Mouse (Mus musculus): ENCODE measurements around the gene Zfp536. TPM values are rescaled to one million over a fixed set of nuclear protein-coding genes. Genes with fewer than 3 reads are reported as not detected.

The Zfp536 gene
- polyA plus RNA-seq, 1 experiment from 2014 or later, result 14.9 TPM

GRCm38 (mm10) chr7:37498881-37499280 lies 274.6 kb downstream of the Zfp536 start:
- H3K27ac ChIP-seq (ENCODE audit: low read length), result no peak overlapping the region
- H3K27me3 ChIP-seq (ENCODE audit: control insufficient read depth, insufficient read depth, low read length), result no peaks in the 10 kb centered on the region
- H3K4me3 ChIP-seq (replicated peaks; ENCODE audit: low read length), result no peak overlapping the region
- no peaks in the 10 kb centered on the region for H3K9me3 ChIP-seq (replicated peaks; ENCODE audit: control insufficient read depth, low read length)
- H3K4me2 ChIP-seq (ENCODE audit: low read depth, low read length), result no peak overlapping the region
- H3K36me3 ChIP-seq (ENCODE audit: control insufficient read depth, insufficient read depth, low read length), result no peaks in the 10 kb centered on the region
- ATAC-seq (ENCODE audit: insufficient read depth, low FRiP score), result no peak
- no peak overlapping the region for H3K9ac ChIP-seq (ENCODE audit: low read length)
- 70% methylated on average over 5 of the region's 5 CpGs for WGBS
- H3K4me1 ChIP-seq (ENCODE audit: control insufficient read depth, insufficient read depth, low read length), result no peaks in the 10 kb centered on the region

GRCm38 (mm10) chr7:37496491-37496890 lies 276.9 kb downstream of the Zfp536 start:
- Histone ChIP-seq H3K27ac (ENCODE audit: low read length) (peak overlapping the region; percentile 67), H3K4me3 (replicated peaks; ENCODE audit: low read length) (no peak overlapping the region), H3K4me2 (ENCODE audit: low read depth, low read length) (no peak overlapping the region), H3K36me3 (ENCODE audit: control insufficient read depth, insufficient read depth, low read length) (no peaks in the 10 kb centered on the region), H3K9me3 (replicated peaks; ENCODE audit: control insufficient read depth, low read length) (no peaks in the 10 kb centered on the region), H3K9ac (ENCODE audit: low read length) (no peak overlapping the region), H3K27me3 (ENCODE audit: control insufficient read depth, insufficient read depth, low read length) (no peaks in the 10 kb centered on the region), H3K4me1 (ENCODE audit: control insufficient read depth, insufficient read depth, low read length) (no peaks in the 10 kb centered on the region)
- ATAC-seq (ENCODE audit: insufficient read depth, low FRiP score), result peak; percentile 83
- 42% methylated on average over 9 of the region's 9 CpGs for WGBS

- ATAC-seq (ENCODE audit: insufficient read depth, low FRiP score), result no peak
- H3K4me1 ChIP-seq (ENCODE audit: control insufficient read depth, insufficient read depth, low read length), result no peaks in the 10 kb centered on the region
- H3K27me3 ChIP-seq (ENCODE audit: control insufficient read depth, insufficient read depth, low read length), result no peaks in the 10 kb centered on the region
- no peak overlapping the region for H3K27ac ChIP-seq (ENCODE audit: low read length)
- H3K36me3 ChIP-seq (ENCODE audit: control insufficient read depth, insufficient read depth, low read length), result no peaks in the 10 kb centered on the region
- H3K4me3 ChIP-seq (replicated peaks; ENCODE audit: low read length), result no peak overlapping the region
- WGBS, result 65% methylated on average over 5 of the region's 5 CpGs
- no peaks in the 10 kb centered on the region for H3K9me3 ChIP-seq (replicated peaks; ENCODE audit: control insufficient read depth, low read length)
- no peak overlapping the region for H3K4me2 ChIP-seq (ENCODE audit: low read depth, low read length)
- no peak overlapping the region for H3K9ac ChIP-seq (ENCODE audit: low read length)
Observed at GRCm38 (mm10) chr7:37490312-37490711, 283.1 kb downstream of the Zfp536 start.

- ATAC-seq (ENCODE audit: insufficient read depth, low FRiP score), result no peak
- H3K27ac ChIP-seq (ENCODE audit: low read length), result no peak overlapping the region
- H3K36me3 ChIP-seq (ENCODE audit: control insufficient read depth, insufficient read depth, low read length), result no peaks in the 10 kb centered on the region
- WGBS, result 42% methylated on average over 3 of the region's 3 CpGs
- H3K27me3 ChIP-seq (ENCODE audit: control insufficient read depth, insufficient read depth, low read length), result no peaks in the 10 kb centered on the region
- H3K9ac ChIP-seq (ENCODE audit: low read length), result no peak overlapping the region
- H3K4me3 ChIP-seq (replicated peaks; ENCODE audit: low read length), result no peak overlapping the region
- H3K4me1 ChIP-seq (ENCODE audit: control insufficient read depth, insufficient read depth, low read length), result no peaks in the 10 kb centered on the region
- no peaks in the 10 kb centered on the region for H3K9me3 ChIP-seq (replicated peaks; ENCODE audit: control insufficient read depth, low read length)
- H3K4me2 ChIP-seq (ENCODE audit: low read depth, low read length), result no peak overlapping the region
Observed at GRCm38 (mm10) chr7:37484946-37485345, 288.5 kb downstream of the Zfp536 start.

GRCm38 (mm10) chr7:37482564-37482963 lies 290.9 kb downstream of the Zfp536 start:
- H3K36me3 ChIP-seq (ENCODE audit: control insufficient read depth, insufficient read depth, low read length), result no peaks in the 10 kb centered on the region
- 72% methylated on average over 4 of the region's 4 CpGs for WGBS
- H3K27ac ChIP-seq (ENCODE audit: low read length), result no peak overlapping the region
- H3K4me3 ChIP-seq (replicated peaks; ENCODE audit: low read length), result no peak overlapping the region
- H3K9ac ChIP-seq (ENCODE audit: low read length), result no peak overlapping the region
- H3K9me3 ChIP-seq (replicated peaks; ENCODE audit: control insufficient read depth, low read length), result no peaks in the 10 kb centered on the region
- ATAC-seq (ENCODE audit: insufficient read depth, low FRiP score), result no peak
- no peaks in the 10 kb centered on the region for H3K27me3 ChIP-seq (ENCODE audit: control insufficient read depth, insufficient read depth, low read length)
- H3K4me2 ChIP-seq (ENCODE audit: low read depth, low read length), result no peak overlapping the region
- no peaks in the 10 kb centered on the region for H3K4me1 ChIP-seq (ENCODE audit: control insufficient read depth, insufficient read depth, low read length)

GRCm38 (mm10) chr7:37481165-37481564 lies 292.3 kb downstream of the Zfp536 start:
- Histone ChIP-seq H3K4me3 (replicated peaks; ENCODE audit: low read length) (no peak overlapping the region), H3K9ac (ENCODE audit: low read length) (no peak overlapping the region), H3K36me3 (ENCODE audit: control insufficient read depth, insufficient read depth, low read length) (no peaks in the 10 kb centered on the region), H3K9me3 (replicated peaks; ENCODE audit: control insufficient read depth, low read length) (no peaks in the 10 kb centered on the region), H3K4me2 (ENCODE audit: low read depth, low read length) (no peak overlapping the region), H3K4me1 (ENCODE audit: control insufficient read depth, insufficient read depth, low read length) (no peaks in the 10 kb centered on the region), H3K27ac (ENCODE audit: low read length) (no peak overlapping the region), H3K27me3 (ENCODE audit: control insufficient read depth, insufficient read depth, low read length) (no peaks in the 10 kb centered on the region)
- no peak for ATAC-seq (ENCODE audit: insufficient read depth, low FRiP score)
- 43% methylated on average over 6 of the region's 6 CpGs for WGBS

- no peak for ATAC-seq (ENCODE audit: insufficient read depth, low FRiP score)
- WGBS, result 88% methylated on average over 5 of the region's 5 CpGs
- H3K9me3 ChIP-seq (replicated peaks; ENCODE audit: control insufficient read depth, low read length), result no peaks in the 10 kb centered on the region
- no peaks in the 10 kb centered on the region for H3K4me1 ChIP-seq (ENCODE audit: control insufficient read depth, insufficient read depth, low read length)
- no peak overlapping the region for H3K4me3 ChIP-seq (replicated peaks; ENCODE audit: low read length)
- no peaks in the 10 kb centered on the region for H3K36me3 ChIP-seq (ENCODE audit: control insufficient read depth, insufficient read depth, low read length)
- H3K27ac ChIP-seq (ENCODE audit: low read length), result no peak overlapping the region
- H3K4me2 ChIP-seq (ENCODE audit: low read depth, low read length), result no peak overlapping the region
- no peak overlapping the region for H3K9ac ChIP-seq (ENCODE audit: low read length)
- no peaks in the 10 kb centered on the region for H3K27me3 ChIP-seq (ENCODE audit: control insufficient read depth, insufficient read depth, low read length)
Observed at GRCm38 (mm10) chr7:37477309-37477708, 296.1 kb downstream of the Zfp536 start.

- no peak overlapping the region for H3K9ac ChIP-seq (ENCODE audit: low read length)
- H3K27ac ChIP-seq (ENCODE audit: low read length), result no peak overlapping the region
- WGBS, result 72% methylated on average over 2 of the region's 2 CpGs
- H3K36me3 ChIP-seq (ENCODE audit: control insufficient read depth, insufficient read depth, low read length), result no peaks in the 10 kb centered on the region
- H3K4me3 ChIP-seq (replicated peaks; ENCODE audit: low read length), result no peak overlapping the region
- H3K9me3 ChIP-seq (replicated peaks; ENCODE audit: control insufficient read depth, low read length), result no peaks in the 10 kb centered on the region
- no peak for ATAC-seq (ENCODE audit: insufficient read depth, low FRiP score)
- no peak overlapping the region for H3K4me2 ChIP-seq (ENCODE audit: low read depth, low read length)
- H3K4me1 ChIP-seq (ENCODE audit: control insufficient read depth, insufficient read depth, low read length), result no peaks in the 10 kb centered on the region
- no peaks in the 10 kb centered on the region for H3K27me3 ChIP-seq (ENCODE audit: control insufficient read depth, insufficient read depth, low read length)
Observed at GRCm38 (mm10) chr7:37475485-37475884, 298.0 kb downstream of the Zfp536 start.

GRCm38 (mm10) chr7:37474284-37474683 lies 299.2 kb downstream of the Zfp536 start:
- no peaks in the 10 kb centered on the region for H3K9me3 ChIP-seq (replicated peaks; ENCODE audit: control insufficient read depth, low read length)
- H3K4me1 ChIP-seq (ENCODE audit: control insufficient read depth, insufficient read depth, low read length), result no peaks in the 10 kb centered on the region
- no peaks in the 10 kb centered on the region for H3K27me3 ChIP-seq (ENCODE audit: control insufficient read depth, insufficient read depth, low read length)
- no peak for ATAC-seq (ENCODE audit: insufficient read depth, low FRiP score)
- H3K36me3 ChIP-seq (ENCODE audit: control insufficient read depth, insufficient read depth, low read length), result no peaks in the 10 kb centered on the region
- no peak overlapping the region for H3K4me2 ChIP-seq (ENCODE audit: low read depth, low read length)
- no peak overlapping the region for H3K4me3 ChIP-seq (replicated peaks; ENCODE audit: low read length)
- 0 out of 2 replicates have a peak overlapping the region, but pooled peaks have one; percentile 9 for H3K27ac ChIP-seq (ENCODE audit: low read length)
- no peak overlapping the region for H3K9ac ChIP-seq (ENCODE audit: low read length)
- WGBS, result 33% methylated on average over 8 of the region's 8 CpGs

Measured in stomach, embryonic 16.5 days (tissue).